Mouse (Mus musculus): ENCODE measurements around the gene Fitm2.

- no peak for TF ChIP-seq GATA1 (IDR thresholded peaks at IDR 0.05; ENCODE audit: borderline replicate concordance, low read length)
- no peak for TF ChIP-seq FLI1 (IDR thresholded peaks at IDR 0.05; ENCODE audit: low read length)
Measured at GRCm38 (mm10) chr2:163480191-163480825, 7.9 kb upstream of the Fitm2 start.
